Mouse (Mus musculus): ENCODE data around the gene Fam222a. TPM values are rescaled to one million over a fixed set of nuclear protein-coding genes. Genes with fewer than 3 reads are reported as not detected.
A peak's percentile ranks its signal among the peaks of the same experiment; 100 is the strongest.

Gene Fam222a
- polyA plus RNA-seq, 2 experiments, result 0.56 to 0.71 TPM

DNA sequence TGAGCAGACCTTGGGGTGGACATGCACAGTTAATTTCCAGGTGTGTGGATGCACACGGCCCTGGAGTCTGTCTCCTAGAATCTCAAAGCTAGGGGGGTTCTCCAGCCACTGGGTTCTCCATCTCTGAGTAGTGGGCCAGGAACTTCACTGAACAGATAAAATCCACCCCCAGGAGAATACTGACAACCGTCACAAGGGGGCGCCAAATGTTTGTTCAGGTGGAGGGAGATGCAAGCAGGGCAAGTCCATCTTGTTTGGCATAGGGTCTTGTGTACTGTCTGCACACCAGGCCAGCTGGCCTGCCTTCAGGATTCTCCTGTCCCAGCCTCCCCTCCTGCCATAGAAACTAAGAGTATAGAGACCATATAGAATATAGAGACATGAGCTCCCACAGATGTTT, 57.8 kb downstream of the Fam222a start:
- Histone ChIP-seq H3K27ac (no peak overlapping the region), H3K4me2 (ENCODE audit: low read depth) (no peak overlapping the region), H3K27me3 (ENCODE audit: control insufficient read depth, insufficient read depth, low read length) (no peaks in the 10 kb centered on the region), H3K36me3 (replicated peaks; ENCODE audit: control insufficient read depth, insufficient read depth, low read depth) (no peaks in the 10 kb centered on the region), H3K9me3 (ENCODE audit: control insufficient read depth, low read length) (no peaks in the 10 kb centered on the region), H3K9ac (replicated peaks) (no peak overlapping the region), H3K4me3 (ENCODE audit: insufficient read depth in 1 of 2, low read depth in 2 of 2, low read length in 2 of 2) (no peak overlapping the region), H3K4me1 (replicated peaks; ENCODE audit: control insufficient read depth in 2 of 2, insufficient read depth in 2 of 2, low read length in 1 of 2) (no peaks in the 10 kb centered on the region)
- peak in 1 of 3 experiments; percentile 26 for DNase-seq (ENCODE audit: low read depth in 3 of 3, low spot score in 3 of 3)
- TF ChIP-seq CTCF (IDR thresholded peaks at IDR 0.05; ENCODE audit: low read depth) (peak; percentile 77), EP300 (IDR thresholded peaks at IDR 0.05; ENCODE audit: low read depth) (no peak)
- WGBS (ENCODE audit: insufficient replicate concordance), result 6% methylated on average over 3 of the region's 3 CpGs
- no peak for ATAC-seq (ENCODE audit: insufficient read depth)

DNA sequence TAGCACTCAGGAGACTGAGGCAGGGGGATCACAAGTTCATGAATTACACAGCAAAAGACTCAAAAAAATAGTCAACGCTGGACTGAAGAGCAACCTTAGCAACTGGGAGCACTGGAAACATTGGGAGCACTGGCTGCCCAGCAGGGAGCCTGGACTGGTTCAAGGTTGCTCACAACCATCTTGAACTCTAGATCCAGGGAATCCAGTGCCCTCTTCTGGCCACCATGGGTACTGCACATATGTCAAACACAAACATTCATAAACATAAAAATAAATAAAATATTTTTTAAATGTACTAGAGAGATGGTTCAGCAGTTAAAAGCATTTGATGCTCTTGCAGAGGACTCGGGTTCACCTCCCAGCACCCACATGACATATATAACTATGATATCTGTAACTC, 63.5 kb downstream of the Fam222a start:
- Histone ChIP-seq H3K9ac (replicated peaks) (no peak overlapping the region), H3K27me3 (ENCODE audit: control insufficient read depth, insufficient read depth, low read length) (no peaks in the 10 kb centered on the region), H3K4me3 (ENCODE audit: insufficient read depth in 1 of 2, low read depth in 2 of 2, low read length in 2 of 2) (no peak overlapping the region), H3K4me1 (replicated peaks; ENCODE audit: control insufficient read depth in 2 of 2, insufficient read depth in 2 of 2, low read length in 1 of 2) (no peaks in the 10 kb centered on the region), H3K9me3 (ENCODE audit: control insufficient read depth, low read length) (no peaks in the 10 kb centered on the region), H3K27ac (no peak overlapping the region), H3K4me2 (ENCODE audit: low read depth) (no peak overlapping the region), H3K36me3 (replicated peaks; ENCODE audit: control insufficient read depth, insufficient read depth, low read depth) (no peaks in the 10 kb centered on the region)
- 29% methylated on average over 2 of the region's 2 CpGs for WGBS (ENCODE audit: insufficient replicate concordance)
- no peak for DNase-seq (ENCODE audit: low read depth in 3 of 3, low spot score in 3 of 3)
- TF ChIP-seq EP300 (IDR thresholded peaks at IDR 0.05; ENCODE audit: low read depth), result no peak
- peak; percentile 76 for TF ChIP-seq CTCF (IDR thresholded peaks at IDR 0.05; ENCODE audit: low read depth)
- no peak for ATAC-seq (ENCODE audit: insufficient read depth)

DNA sequence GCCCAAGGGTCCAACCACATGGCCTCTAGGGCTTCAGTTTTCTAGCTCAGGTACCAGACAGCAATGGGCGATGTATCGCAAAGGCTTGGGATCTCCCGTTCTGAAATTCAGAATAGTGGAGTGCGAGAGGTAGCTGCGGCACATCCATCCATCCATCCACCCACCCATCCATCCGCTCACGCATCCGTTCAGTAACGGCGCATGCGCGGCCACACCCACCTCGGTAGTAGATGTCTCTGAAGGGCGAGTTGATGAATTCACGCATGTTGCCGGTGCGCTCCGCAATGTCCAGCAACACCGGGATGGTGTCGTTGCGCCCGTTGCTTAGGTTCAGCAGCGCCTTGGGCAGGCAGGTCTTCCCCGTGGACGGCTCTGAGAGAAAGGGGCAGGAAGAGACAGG, 68.3 kb downstream of the Fam222a start:
- Histone ChIP-seq H3K4me2 (ENCODE audit: low read depth) (no peak overlapping the region), H3K9me3 (ENCODE audit: control insufficient read depth, low read length) (no peaks in the 10 kb centered on the region), H3K4me1 (replicated peaks; ENCODE audit: control insufficient read depth in 2 of 2, insufficient read depth in 2 of 2, low read length in 1 of 2) (0 out of 4 replicates have a peak, but pooled peaks cover 0 to 1% of the 10 kb centered on the region in 2 experiments), H3K36me3 (replicated peaks; ENCODE audit: control insufficient read depth, insufficient read depth, low read depth) (no peaks in the 10 kb centered on the region), H3K27me3 (ENCODE audit: control insufficient read depth, insufficient read depth, low read length) (no peaks in the 10 kb centered on the region), H3K4me3 (ENCODE audit: insufficient read depth in 1 of 2, low read depth in 2 of 2, low read length in 2 of 2) (no peak overlapping the region), H3K9ac (replicated peaks) (no peak overlapping the region), H3K27ac (no peak overlapping the region)
- DNase-seq (ENCODE audit: low read depth in 3 of 3, low spot score in 3 of 3), result no peak
- no peak for TF ChIP-seq EP300 (IDR thresholded peaks at IDR 0.05; ENCODE audit: low read depth)
- no peak for TF ChIP-seq CTCF (IDR thresholded peaks at IDR 0.05; ENCODE audit: low read depth)
- 76% methylated on average over 25 of the region's 25 CpGs for WGBS (ENCODE audit: insufficient replicate concordance)
- no peak for ATAC-seq (ENCODE audit: insufficient read depth)

DNA sequence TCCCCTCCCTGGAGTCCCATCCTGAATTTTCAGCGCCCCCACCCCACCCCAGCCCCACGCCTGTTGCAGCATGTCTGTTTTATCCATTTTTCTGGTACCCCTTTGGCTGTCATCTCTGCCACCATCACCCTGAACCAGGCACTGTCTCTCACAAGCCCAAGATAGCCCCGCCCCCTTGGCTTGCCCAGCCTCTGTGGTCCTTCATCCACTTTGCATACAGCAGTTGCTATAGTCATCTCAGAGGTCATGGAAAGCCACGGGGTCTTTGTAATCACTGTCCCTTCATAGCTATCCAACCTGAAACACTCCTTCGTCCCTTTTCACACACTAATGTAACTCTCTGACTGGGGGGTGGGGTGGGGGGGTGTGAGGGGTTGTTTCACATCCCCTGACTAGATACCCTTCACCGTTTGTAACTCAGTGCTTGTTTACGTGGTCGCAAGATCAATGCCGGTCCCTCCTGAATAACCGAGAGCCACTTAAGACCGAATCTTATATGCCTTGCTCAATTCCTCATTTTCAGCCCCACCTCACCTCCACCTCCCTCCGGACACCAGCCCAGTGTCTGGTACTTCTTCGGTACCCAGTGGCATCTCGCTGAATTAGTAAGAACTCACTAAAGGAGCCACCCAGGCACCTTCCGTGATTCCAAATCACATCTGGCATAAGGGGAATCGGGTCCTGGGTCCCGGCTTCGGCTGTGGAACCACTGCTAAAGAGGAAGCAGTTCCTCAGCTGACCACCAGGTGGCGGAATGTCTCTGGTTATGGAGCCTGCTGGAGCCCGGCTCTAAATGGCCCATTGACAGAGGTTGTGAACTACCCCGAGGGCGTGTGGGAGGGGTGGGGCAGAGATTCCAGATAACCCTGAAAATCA, 71.2 kb downstream of the Fam222a start:
- H3K9ac ChIP-seq (replicated peaks), result no peak overlapping the region
- ATAC-seq (ENCODE audit: insufficient read depth) (peak; percentile 72), DNase-seq (ENCODE audit: low read depth in 3 of 3, low spot score in 3 of 3) (peak; percentile 43 to 56 (median 45))
- TF ChIP-seq EP300 (IDR thresholded peaks at IDR 0.05; ENCODE audit: low read depth) (no peak), CTCF (IDR thresholded peaks at IDR 0.05; ENCODE audit: low read depth) (peak; percentile 98)
- 12% methylated on average over 22 of the region's 22 CpGs for WGBS (ENCODE audit: insufficient replicate concordance)
- H3K36me3 ChIP-seq (replicated peaks; ENCODE audit: control insufficient read depth, insufficient read depth, low read depth), result no peaks in the 10 kb centered on the region
- H3K4me3 ChIP-seq (ENCODE audit: insufficient read depth in 1 of 2, low read depth in 2 of 2, low read length in 2 of 2), result no peak overlapping the region
- no peak overlapping the region for H3K27ac ChIP-seq
- H3K4me1 ChIP-seq (replicated peaks; ENCODE audit: control insufficient read depth in 2 of 2, insufficient read depth in 2 of 2, low read length in 1 of 2), result 0 out of 4 replicates have a peak, but pooled peaks cover 0 to 1% of the 10 kb centered on the region in 2 experiments
- H3K9me3 ChIP-seq (ENCODE audit: control insufficient read depth, low read length), result no peaks in the 10 kb centered on the region
- no peak overlapping the region; the same call in 1 of the 2 replicates for H3K4me2 ChIP-seq (ENCODE audit: low read depth)
- no peaks in the 10 kb centered on the region for H3K27me3 ChIP-seq (ENCODE audit: control insufficient read depth, insufficient read depth, low read length)

DNA sequence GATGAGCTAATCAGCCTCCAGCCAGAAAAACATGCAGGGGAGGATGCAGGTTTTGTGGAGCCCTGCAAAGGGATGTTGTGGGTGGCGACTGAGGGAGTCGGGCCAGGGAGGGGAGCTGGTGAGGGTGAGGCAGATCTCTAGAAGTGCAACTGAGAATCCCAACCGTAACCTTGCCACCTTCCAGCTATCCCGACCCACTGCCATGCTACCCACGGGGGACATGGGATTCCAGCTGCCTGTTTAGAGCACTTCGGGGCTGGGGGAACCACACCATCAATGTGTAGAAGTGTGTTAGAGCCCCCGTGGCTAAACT, 71.8 kb downstream of the Fam222a start:
- H3K4me2 ChIP-seq (ENCODE audit: low read depth), result no peak overlapping the region
- no peaks in the 10 kb centered on the region for H3K27me3 ChIP-seq (ENCODE audit: control insufficient read depth, insufficient read depth, low read length)

More for the DNA sequence above, 71.8 kb downstream of the Fam222a start:
- no peaks in the 10 kb centered on the region for H3K36me3 ChIP-seq (replicated peaks; ENCODE audit: control insufficient read depth, insufficient read depth, low read depth)
- WGBS (ENCODE audit: insufficient replicate concordance), result 30% methylated on average over 7 of the region's 7 CpGs
- no peak overlapping the region for H3K27ac ChIP-seq
- no peak overlapping the region for H3K9ac ChIP-seq (replicated peaks)
- no peaks in the 10 kb centered on the region for H3K9me3 ChIP-seq (ENCODE audit: control insufficient read depth, low read length)
- no peak overlapping the region for H3K4me3 ChIP-seq (ENCODE audit: insufficient read depth in 1 of 2, low read depth in 2 of 2, low read length in 2 of 2)
- ATAC-seq (ENCODE audit: insufficient read depth), result peak; percentile 37; the same call in 1 of the 2 replicates
- TF ChIP-seq CTCF (IDR thresholded peaks at IDR 0.05; ENCODE audit: low read depth), result no peak
- H3K4me1 ChIP-seq (replicated peaks; ENCODE audit: control insufficient read depth in 2 of 2, insufficient read depth in 2 of 2, low read length in 1 of 2), result 0 out of 4 replicates have a peak, but pooled peaks cover 0 to 1% of the 10 kb centered on the region in 2 experiments
- no peak for DNase-seq (ENCODE audit: low read depth in 3 of 3, low spot score in 3 of 3)
